Mouse (Mus musculus) lung, embryonic 16.5 days (tissue): ENCODE measurements around the gene Cyth2. TPM values are rescaled to one million over a fixed set of nuclear protein-coding genes. Genes with fewer than 3 reads are reported as not detected.
A peak's percentile ranks its signal among the peaks of the same experiment; 100 is the strongest.

Source experiments
- ATAC-seq: fragments of 200-750 bp; cut with Nextera tagmentation; 2 replicates; pipeline ENCODE4 v1.8.0; 2017; ENCODE audit warnings: low read depth, mild to moderate bottlenecking, moderate library complexity
- H3K27ac ChIP-seq: fragments of 300-500 bp; sonication (generic); 2 replicates; pipeline ENCODE4 v1.5.1; 2014; ENCODE audit warnings: mild to moderate bottlenecking, control low read depth, low read length
- H3K27me3 ChIP-seq: fragments of 300-500 bp; sonication (generic); 2 replicates; pipeline ENCODE4 v1.6.1; 2014; ENCODE audit warnings: low read depth, low read length, mixed read lengths; ENCODE audit not compliant: control insufficient read depth, insufficient read depth
- H3K36me3 ChIP-seq: fragments of 300-500 bp; sonication (generic); 2 replicates; pipeline ENCODE4 v1.6.1; 2014; ENCODE audit warnings: low read length; ENCODE audit not compliant: control insufficient read depth, insufficient read depth
- H3K4me1 ChIP-seq: fragments of 300-500 bp; sonication (generic); replicated peaks from 2 replicates; pipeline ENCODE4 v1.6.1; 2014; ENCODE audit warnings: low read length, mixed read lengths; ENCODE audit not compliant: control insufficient read depth, insufficient read depth
- H3K4me2 ChIP-seq: fragments of 300-500 bp; sonication (generic); 2 replicates; pipeline ENCODE4 v1.6.1; 2014; ENCODE audit warnings: low read depth, low read length, control low read depth
- H3K4me3 ChIP-seq: fragments of 300-500 bp; sonication (generic); 2 replicates; pipeline ENCODE4 v1.5.1; 2014; ENCODE audit warnings: mild to moderate bottlenecking, low read length, control low read depth
- H3K9ac ChIP-seq: fragments of 300-500 bp; sonication (generic); 2 replicates; pipeline ENCODE4 v1.6.1; 2014; ENCODE audit warnings: low read length, control low read depth
- H3K9me3 ChIP-seq: fragments of 300-500 bp; sonication (generic); 2 replicates; pipeline ENCODE4 v1.6.1; 2016; ENCODE audit warnings: low read length; ENCODE audit not compliant: control insufficient read depth
- WGBS: fragments of 180-500 bp; shearing (Covaris S2); extraction: QIAGEN DNeasy Blood & Tissue Kit; methylation state at CpG from one replicate; pipeline ENCODE4 v1.1.7; 2014; 5-methylcytosine and 5-hydroxymethylcytosine counted together
- polyA plus RNA-seq: library from polyadenylated mRNA; unstranded; fragments of >200 nt; fragmentation: Nextera tagmentation; extraction: Ambion mirVana; gene quantifications from 2 replicates; pipeline ENCODE4 v1.2.1, GENCODE M21; 2015

The Cyth2 gene
- polyA plus RNA-seq, 1 experiment from 2014 or later: 112 TPM

DNA sequence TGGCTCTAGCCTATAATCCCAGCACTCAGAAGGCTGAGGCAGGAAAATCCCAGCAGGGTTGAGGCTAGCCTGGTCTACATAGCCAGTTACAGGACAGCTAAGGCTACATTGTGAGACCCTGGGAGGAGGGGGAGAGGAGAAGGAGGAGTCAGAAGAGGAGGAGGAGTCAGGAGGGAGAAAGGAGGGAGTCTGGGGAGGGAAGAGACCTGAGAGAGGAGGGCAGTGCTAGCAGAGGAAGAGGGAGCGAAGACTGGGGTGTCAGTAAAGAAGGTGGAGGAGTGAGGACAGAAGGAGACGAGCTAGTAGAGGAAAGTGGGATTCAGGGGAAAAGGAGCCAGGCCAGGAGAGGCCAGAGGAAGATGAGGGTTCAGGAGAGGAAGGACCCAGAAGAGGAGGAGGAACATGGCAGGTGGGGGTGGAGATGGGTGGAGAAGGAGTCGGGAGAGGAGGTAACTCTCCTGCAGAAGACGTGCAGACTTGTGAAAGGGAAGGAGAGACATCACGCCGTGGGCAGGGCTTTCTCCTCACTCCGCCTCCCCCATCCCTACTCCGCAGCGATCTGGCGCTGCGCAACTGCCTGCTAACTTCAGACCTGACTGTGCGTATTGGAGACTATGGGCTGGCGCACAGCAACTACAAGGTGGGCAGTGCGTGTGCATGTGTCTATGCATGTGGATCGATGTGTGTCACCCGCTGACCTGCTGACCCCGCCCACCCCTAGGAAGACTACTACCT, 22.5 kb downstream of the Cyth2 start:
- peaks cover 2% of the 10 kb centered on the region; the same call in 1 of the 2 replicates for H3K27me3 ChIP-seq
- no peak overlapping the region for H3K4me3 ChIP-seq
- no peak overlapping the region for H3K4me2 ChIP-seq
- ATAC-seq: no peak
- WGBS: 74% methylated on average over 17 of the region's 17 CpGs
- no peak overlapping the region for H3K9ac ChIP-seq
- H3K9me3 ChIP-seq: no peaks in the 10 kb centered on the region
- H3K4me1 ChIP-seq: no peaks in the 10 kb centered on the region
- H3K27ac ChIP-seq: no peak overlapping the region
- no peaks in the 10 kb centered on the region; the same call in 1 of the 2 replicates for H3K36me3 ChIP-seq

GRCm38 (mm10) chr7:45790721-45791120, 23.7 kb downstream of the Cyth2 start:
- Histone ChIP-seq H3K9me3 (no peaks in the 10 kb centered on the region), H3K4me3 (no peak overlapping the region), H3K27ac (no peak overlapping the region), H3K4me1 (peaks cover 6% of the 10 kb centered on the region; the same call in 1 of the 2 replicates), H3K9ac (no peak overlapping the region), H3K27me3 (no peaks in the 10 kb centered on the region), H3K36me3 (no peaks in the 10 kb centered on the region; the same call in 1 of the 2 replicates), H3K4me2 (no peak overlapping the region)
- no peak for ATAC-seq
- 45% methylated on average over 6 of the region's 6 CpGs for WGBS

DNA sequence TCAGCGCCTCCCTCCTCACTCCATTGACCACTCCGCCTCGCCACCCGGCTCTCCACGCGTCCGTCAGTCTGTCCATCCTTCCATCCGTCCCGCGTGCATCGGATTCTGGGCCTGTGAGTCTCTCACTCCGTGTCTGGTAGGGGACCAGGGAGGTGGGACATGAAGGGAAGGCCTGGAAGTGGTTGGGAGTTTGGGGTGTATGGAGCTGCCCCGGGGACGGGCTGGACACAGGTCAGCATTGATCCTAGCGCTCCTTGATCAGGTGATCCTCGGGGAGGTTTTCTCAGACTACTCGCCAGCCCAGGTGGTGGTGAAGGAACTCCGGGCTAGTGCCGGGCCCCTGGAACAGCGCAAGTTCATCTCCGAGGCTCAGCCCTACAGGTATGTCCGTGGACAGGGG, 26.7 kb downstream of the Cyth2 start:
- no peak overlapping the region for H3K9ac ChIP-seq
- H3K9me3 ChIP-seq: no peaks in the 10 kb centered on the region
- H3K4me2 ChIP-seq: no peak overlapping the region; the same call in 1 of the 2 replicates

GRCm38 (mm10) chr7:45786661-45787413, 27.5 kb downstream of the Cyth2 start:
- no peak overlapping the region for H3K27ac ChIP-seq
- H3K36me3 ChIP-seq: no peaks in the 10 kb centered on the region; the same call in 1 of the 2 replicates
- peak overlapping the region; percentile 83 for H3K4me2 ChIP-seq
- H3K9ac ChIP-seq: peak overlapping the region; percentile 33; the same call in 1 of the 2 replicates
- 11% methylated on average over 17 of the region's 17 CpGs for WGBS
- ATAC-seq: peak; percentile 43
- H3K4me1 ChIP-seq: peaks cover 20% of the 10 kb centered on the region
- H3K9me3 ChIP-seq: no peaks in the 10 kb centered on the region
- peak overlapping the region; percentile 56 for H3K4me3 ChIP-seq
- H3K27me3 ChIP-seq: peaks cover 5% of the 10 kb centered on the region

More for the DNA sequence above, 26.7 kb downstream of the Cyth2 start:
- Histone ChIP-seq H3K36me3 (no peaks in the 10 kb centered on the region; the same call in 1 of the 2 replicates), H3K27ac (no peak overlapping the region), H3K4me3 (no peak overlapping the region), H3K27me3 (peaks cover 5% of the 10 kb centered on the region), H3K4me1 (peaks cover 20% of the 10 kb centered on the region)
- ATAC-seq: no peak
- 82% methylated on average over 22 of the region's 22 CpGs for WGBS

DNA sequence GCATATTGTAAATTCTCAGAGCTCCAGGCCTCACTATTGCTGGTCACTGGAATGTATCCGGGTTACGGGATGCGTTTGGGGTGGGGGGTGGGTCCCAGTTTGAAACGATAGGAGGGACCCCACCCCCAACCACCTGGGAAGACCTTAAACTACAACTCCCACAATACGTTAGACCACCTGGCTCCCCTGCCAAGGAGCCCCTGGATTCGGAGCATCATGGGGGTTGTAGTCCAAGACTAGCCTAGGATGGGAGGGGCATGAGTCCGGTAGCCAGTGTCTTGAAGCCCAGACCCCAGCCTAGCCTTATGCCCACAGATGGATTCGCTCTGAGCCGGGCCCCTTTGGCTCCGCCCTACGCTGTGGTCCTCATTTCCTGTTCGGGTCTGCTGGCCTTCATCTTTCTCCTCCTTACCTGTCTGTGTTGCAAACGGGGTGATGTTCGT, 28.2 kb downstream of the Cyth2 start:
- WGBS: under 1% methylated on average over 14 of the region's 14 CpGs
- Histone ChIP-seq H3K4me1 (peaks cover 20% of the 10 kb centered on the region), H3K27me3 (peaks cover 5% of the 10 kb centered on the region), H3K36me3 (no peaks in the 10 kb centered on the region; the same call in 1 of the 2 replicates), H3K9ac (peak overlapping the region; percentile 67), H3K9me3 (no peaks in the 10 kb centered on the region), H3K27ac (no peak overlapping the region), H3K4me2 (peak overlapping the region; percentile 83), H3K4me3 (peak overlapping the region; percentile 56)
- peak; percentile 58; the same call in 1 of the 2 replicates for ATAC-seq

DNA sequence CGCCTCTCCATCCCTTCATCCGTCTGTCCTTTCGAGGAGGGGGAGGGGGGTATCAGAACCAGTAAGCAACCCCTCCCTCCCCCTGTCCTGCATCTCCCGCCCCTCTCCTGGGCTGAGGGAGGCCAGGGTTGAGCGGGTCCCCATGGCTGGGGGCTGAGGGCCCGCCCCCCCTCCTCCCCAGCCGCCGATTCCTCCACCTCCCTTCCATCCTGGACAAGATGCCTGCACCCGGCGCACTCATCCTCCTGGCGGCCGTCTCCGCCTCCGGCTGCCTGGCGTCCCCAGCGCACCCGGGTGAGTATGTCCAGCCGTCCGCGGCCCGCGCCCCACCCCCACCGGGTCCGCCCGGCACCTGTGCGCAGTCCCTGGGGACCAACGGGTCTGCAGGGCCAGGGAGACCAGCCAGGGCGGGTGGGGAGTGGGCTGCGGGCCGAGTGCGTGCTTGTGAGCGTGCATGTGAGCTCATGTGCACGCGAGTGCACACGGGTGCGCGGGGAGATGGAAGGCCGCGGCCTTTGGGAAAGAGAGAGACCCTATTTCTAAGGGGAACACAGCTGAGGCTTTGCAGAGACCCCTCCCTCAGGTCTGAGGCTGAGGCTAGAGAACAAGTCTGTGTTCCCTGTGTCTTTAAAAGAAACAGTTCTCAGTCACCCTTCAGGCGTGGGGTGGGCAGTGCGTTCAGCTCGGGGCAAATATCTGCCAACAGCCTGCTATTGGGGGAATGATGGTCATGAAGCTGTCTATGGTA, 28.8 kb downstream of the Cyth2 start:
- Histone ChIP-seq H3K4me2 (peak overlapping the region; percentile 83), H3K4me1 (peaks cover 20% of the 10 kb centered on the region), H3K27me3 (peaks cover 5% of the 10 kb centered on the region), H3K9me3 (no peaks in the 10 kb centered on the region), H3K36me3 (no peaks in the 10 kb centered on the region; the same call in 1 of the 2 replicates), H3K27ac (no peak overlapping the region), H3K9ac (peak overlapping the region; percentile 67), H3K4me3 (peak overlapping the region; percentile 56)
- under 1% methylated on average over 39 of the region's 42 CpGs for WGBS
- ATAC-seq: 0 out of 2 replicates have a peak, but pooled peaks have one; percentile 13

GRCm38 (mm10) chr7:45784524-45785372, 29.6 kb downstream of the Cyth2 start, which contains the start of gene Sult2b1:
TSS of gene Sult2b1 (minus strand) at chr7:45784669.
- Histone ChIP-seq H3K36me3 (no peaks in the 10 kb centered on the region), H3K27ac (0 out of 2 replicates have a peak within 1 kb of the TSS, but pooled peaks have one; percentile 18), H3K4me2 (peak within 1 kb of the TSS; percentile 95), H3K9me3 (no peaks in the 10 kb centered on the region), H3K4me1 (peaks cover 20% of the 10 kb centered on the region), H3K9ac (peak within 1 kb of the TSS; percentile 73), H3K4me3 (peak within 1 kb of the TSS; percentile 62), H3K27me3 (peaks cover 5% of the 10 kb centered on the region)
- peak; percentile 15; the same call in 1 of the 2 replicates for ATAC-seq
- WGBS: 18% methylated on average over 20 of the region's 20 CpGs

GRCm38 (mm10) chr7:45783511-45784091, 30.8 kb downstream of the Cyth2 start, which contains the start of gene Lmtk3:
TSS of gene Lmtk3 (plus strand) at chr7:45783738.
- Histone ChIP-seq H3K4me3 (peak within 1 kb of the TSS; percentile 62), H3K9me3 (no peaks in the 10 kb centered on the region), H3K9ac (peak within 1 kb of the TSS; percentile 73), H3K36me3 (no peaks in the 10 kb centered on the region), H3K27me3 (peaks cover 5% of the 10 kb centered on the region), H3K4me2 (peak within 1 kb of the TSS; percentile 95), H3K27ac (0 out of 2 replicates have a peak within 1 kb of the TSS, but pooled peaks have one; percentile 18), H3K4me1 (peaks cover 20% of the 10 kb centered on the region)
- WGBS: under 1% methylated on average over 38 of the region's 38 CpGs
- peak; percentile 67 for ATAC-seq
